Mouse (Mus musculus) layer of hippocampus, adult 18-20 months (tissue): ENCODE measurements around the gene Lmnb2. TPM values are rescaled to one million over a fixed set of nuclear protein-coding genes. Genes with fewer than 3 reads are reported as not detected.

ENCODE experiments used
- DNase-seq, 2 experiments: peaks; one replicate each; pipeline ENCODE4 v3.0.0; 2022; ENCODE audit warnings: low spot score in 2 of 2
- total RNA-seq, 2 experiments: library from RNA; stranded (reverse); gene quantifications; 2 replicates each; pipeline ENCODE4 v1.2.3; 2021

Gene Lmnb2
- total RNA-seq, 2 experiments from 2014 or later, result 19.5 to 22.3 TPM

DNA sequence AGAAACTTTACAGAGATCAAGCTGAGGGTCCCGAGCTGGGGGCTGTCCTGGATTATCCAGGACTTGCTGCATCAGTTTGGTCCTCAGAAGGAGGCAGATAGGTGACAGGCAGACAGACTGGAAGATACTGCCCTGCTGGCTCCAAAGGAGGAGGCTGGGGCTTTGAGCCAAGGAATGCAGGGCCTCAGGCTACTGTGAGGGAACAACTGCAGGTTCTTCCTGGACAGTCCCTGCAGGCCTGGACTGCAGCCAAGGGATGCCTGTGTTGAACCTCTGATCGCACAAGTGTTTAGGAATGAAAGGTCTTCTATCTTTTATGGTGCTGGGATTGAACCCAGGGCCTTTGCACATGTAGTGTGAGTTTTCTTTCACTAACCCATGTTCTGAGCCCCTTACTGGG is 29.8 kb upstream of the Lmnb2 start:
- DNase-seq, result no peak

DNA sequence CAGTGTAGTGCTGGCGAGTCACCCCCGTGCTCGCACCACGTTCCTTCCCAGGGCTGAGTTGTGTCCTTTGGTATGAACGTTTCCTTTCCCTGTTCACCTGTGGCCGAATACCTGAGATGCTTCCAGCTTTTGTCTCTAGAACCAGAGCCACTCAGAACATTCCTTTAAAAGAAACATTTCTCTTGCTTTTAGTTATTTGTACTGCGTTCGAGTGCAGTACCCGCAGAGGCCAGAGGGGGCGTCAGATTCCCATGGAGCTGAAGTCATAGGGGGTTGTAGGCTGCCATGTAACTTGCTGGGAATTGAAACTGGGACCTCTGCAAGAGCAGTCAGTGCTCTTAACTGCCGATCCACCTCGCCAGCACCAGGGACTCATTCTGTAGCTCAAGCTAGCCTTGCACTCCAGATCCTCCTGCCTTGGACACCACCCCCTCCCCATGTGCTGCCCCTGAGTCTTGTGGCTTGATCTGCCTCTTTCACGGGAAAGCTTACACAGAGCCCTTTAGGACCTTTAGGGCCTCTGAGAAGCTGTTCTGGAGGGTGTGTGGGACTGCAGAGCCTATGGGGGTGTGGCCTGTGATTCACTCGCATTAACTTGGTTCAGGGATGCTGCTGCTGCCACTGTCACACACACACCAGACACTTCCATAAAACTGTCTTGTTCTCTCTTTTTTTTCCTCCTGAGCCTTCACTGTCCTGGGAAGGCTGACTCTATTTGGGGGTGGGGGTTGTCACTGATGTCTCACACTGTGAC is 28.8 kb upstream of the Lmnb2 start:
- no peak for DNase-seq

GRCm38 (mm10) chr10:80944231-80944630 is 26.2 kb upstream of the Lmnb2 start:
- no peak for DNase-seq

DNA sequence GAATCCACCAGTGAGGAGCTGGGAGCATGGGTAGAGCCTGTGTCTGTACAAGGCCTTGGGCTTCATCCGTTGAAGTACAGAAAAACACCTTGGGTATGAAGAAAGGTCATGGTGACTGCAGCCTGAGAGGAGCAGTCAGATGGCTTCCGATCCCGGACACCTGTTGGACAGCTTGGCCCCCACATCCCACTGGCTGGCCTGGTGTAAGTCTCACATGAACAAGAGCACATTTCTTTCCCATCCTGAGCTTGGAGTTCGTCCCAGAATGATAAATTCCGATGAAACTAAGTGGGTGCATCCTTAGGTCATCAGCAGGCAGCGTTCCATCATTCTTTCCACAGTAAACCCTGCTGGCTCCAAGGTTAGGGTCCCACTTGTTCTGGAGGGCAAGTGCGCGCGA is 25.7 kb upstream of the Lmnb2 start:
- no peak for DNase-seq

DNA sequence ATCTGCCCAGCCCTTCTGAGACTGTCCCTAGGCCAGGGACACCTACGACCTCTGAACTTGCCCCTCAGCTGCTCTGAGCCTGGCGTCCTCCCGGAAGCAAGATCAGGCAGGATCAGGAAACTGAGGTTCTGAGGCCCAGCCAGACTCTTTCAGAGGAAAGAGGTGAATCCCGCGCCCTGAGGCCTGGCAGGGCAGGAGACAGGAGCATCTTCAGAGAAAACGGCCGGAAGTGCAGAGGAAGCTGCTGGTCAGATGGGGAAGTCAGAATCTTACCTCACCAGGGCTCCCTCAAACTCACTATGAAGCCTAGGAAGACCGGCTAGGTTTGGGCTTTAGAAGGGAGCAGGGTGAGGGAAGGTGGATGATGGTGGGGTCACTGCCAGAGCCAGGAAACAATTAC is 24.9 kb upstream of the Lmnb2 start:
- no peak for DNase-seq

- no peak for DNase-seq
Observed at GRCm38 (mm10) chr10:80940988-80941347, 22.9 kb upstream of the Lmnb2 start.

DNA sequence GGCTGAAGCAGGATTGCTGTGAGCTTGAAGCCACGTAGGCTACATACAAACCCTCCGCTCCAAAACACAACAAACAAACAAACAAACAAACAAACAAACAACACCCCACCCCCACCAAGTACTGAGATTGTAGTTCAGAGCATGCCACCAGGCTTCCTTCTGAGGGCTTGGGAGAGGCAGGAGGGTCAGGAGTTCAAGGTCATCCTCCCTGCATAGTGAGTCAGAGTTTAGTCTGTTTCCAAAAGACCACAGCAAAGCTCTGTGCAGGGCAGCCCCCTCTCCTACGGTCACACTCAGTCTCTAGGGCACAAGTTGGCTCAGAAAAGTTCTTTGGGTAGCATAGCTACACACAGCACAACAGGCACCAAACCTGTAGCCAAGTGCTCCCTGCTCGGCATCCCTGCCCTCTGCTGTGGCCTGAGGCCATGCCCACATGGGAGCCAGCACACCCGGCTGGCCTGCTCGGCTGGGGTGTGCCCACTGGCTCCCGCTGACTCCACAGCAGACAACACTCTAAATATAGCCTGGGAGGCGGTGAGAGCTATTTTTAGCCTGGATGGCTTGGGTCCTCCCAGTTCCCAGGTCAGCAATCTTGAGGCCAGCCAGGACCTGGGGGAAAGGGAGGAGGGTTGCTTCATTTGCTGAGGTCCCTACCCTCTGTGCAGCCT is 22.4 kb upstream of the Lmnb2 start:
- no peak for DNase-seq

DNA sequence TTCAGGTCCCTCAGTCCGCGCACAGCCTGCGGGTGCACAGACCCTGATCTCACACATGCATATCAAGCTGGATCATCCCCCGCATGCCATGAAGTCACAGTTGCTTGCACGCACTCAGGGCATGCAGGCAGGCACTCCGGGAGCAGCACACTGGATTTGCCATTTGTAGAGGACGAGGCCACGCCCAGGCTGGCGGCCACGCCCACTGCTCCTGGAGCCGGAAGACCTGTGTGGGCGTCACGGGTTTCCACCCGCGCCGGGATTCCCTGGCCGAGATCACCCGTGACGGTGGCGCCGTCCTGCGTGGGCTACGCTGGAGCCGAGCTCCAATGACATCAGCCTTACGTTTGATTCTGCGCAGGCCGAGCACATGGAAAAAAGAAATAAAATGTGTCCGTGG is 21.6 kb upstream of the Lmnb2 start:
- DNase-seq, result peak; percentile 58 to 79

DNA sequence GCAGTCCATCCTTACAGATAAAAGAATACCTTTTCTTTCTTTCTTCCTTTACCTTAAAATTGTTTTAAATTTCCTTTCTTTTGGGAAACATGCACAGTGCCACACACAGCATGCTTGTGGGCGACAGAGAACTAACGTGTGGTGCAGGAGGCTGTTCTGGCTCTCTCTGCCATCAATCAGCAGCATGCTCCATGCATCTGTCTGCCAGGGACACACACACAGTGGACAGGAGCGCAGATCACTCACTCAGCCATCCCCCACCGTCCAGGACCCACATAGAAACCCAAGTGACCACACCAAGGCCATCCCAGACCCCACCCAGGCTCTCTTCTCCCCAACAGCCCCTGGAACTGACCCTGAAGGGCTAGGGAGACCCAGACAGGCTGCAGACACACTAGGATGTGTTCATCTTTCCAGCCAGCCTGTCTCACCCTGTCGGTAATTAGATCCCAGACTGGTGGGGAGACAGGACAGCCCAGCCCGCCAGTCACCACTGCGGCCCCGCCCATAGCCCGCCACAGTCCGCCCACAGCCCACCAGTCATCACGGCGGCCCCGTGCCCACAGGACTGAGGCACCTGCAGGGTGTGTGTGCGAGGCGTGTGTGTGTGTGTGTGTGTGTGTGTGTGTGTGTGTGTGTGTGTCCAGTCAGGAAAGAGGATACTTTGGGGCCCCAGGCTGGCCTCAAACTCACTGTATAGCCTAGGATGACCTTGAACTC is 20.9 kb upstream of the Lmnb2 start:
- no peak for DNase-seq

- no peak for DNase-seq
Observed at GRCm38 (mm10) chr10:80937646-80938045, 19.6 kb upstream of the Lmnb2 start.

DNA sequence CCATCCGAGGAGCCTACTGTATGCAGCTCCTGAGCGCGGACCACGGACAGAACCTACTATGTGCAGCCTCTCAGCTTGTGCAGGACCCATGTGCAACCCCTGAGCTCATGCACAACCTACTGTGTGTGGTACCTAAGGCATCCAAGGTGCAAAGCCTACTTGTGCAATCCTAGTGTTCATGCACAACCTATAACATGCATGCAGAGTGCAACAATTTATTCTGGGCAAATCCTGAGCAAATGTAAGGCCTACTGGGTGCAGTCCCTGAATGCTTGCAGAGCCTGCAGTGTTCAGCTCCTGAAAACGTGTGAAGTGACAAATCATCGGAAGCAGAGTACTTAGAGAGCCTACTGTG is 18.7 kb upstream of the Lmnb2 start:
- no peak for DNase-seq

DNA sequence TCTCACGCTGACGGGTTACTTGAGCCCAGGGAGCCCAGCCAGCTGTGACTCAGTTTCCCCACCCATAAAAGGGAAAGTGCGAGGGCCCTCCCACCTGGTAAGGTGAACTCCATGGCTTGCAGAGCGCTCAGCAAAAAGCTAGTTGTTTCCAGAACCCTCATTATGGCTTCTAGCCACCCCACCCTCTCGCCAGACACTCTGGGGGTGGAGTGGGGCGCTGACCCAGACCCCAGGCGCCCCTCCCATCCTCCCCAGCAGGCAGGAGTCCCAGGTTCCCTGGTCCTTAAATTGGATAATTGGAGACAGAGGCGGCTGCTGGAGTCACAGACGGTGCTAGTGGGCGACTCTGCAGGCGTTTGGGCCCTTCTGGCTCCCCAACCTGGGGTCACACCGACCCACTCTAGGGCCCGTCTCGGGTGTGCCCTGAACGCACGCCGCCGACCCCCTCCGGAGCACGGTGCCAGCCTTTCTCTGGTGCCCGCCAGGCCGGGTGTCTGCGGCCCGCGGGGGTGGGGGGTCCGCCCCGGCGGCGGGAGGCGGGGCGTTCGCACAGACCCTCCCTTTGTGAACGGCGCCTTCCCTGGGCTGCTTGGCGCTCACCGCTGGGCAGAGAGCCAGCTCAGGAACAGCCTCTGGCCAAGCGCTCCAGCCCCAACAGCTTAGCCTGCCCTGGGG is 18.2 kb upstream of the Lmnb2 start:
- no peak for DNase-seq

GRCm38 (mm10) chr10:80935698-80936097 is 17.7 kb upstream of the Lmnb2 start:
- DNase-seq, result no peak

DNA sequence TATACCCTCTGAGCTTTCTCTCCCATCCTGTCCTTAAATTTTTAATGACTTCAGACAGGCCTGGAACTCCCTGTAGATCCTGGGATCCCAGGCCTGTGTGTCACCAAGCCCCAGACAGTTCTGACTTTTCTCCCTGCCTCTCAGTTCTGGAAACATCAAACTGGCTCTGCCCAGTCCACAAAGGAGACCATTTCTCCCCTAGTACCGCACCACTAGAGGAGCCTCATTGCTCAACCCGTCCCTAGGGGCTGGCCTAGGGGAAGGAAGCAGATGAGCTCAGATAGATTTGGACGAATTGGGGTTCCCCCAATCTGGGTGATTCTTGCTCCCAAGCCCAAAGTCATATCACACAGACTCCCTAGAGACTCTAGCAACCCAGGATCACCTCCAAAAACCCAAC is 17.2 kb upstream of the Lmnb2 start:
- DNase-seq, result no peak

- DNase-seq, result no peak
Observed at GRCm38 (mm10) chr10:80934136-80934985, 16.3 kb upstream of the Lmnb2 start.

- DNase-seq, result no peak
Observed at GRCm38 (mm10) chr10:80933421-80933979, 15.5 kb upstream of the Lmnb2 start.

GRCm38 (mm10) chr10:80932700-80933420 is 14.8 kb upstream of the Lmnb2 start:
- DNase-seq, result no peak

DNA sequence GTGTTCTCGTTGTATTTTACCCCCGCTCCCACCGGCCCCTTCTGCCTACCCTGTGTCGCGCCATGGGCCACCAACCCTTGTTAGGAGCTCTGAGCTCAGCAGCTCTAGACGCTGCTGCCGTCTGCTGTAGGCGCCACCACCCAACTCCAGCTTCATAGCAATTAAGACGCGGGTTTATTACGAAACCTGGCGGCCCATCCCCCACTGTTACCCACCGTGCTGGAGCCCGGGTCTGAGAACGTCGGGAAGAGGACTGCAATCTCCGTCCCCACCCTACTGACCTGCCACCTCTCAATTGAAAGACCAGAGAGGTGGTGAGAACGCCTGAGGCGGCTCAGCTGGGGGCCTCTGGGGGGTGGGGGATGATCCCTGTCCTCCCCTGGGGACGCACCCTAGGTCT is 14.2 kb upstream of the Lmnb2 start:
- DNase-seq, result no peak

GRCm38 (mm10) chr10:80931695-80932094 is 13.7 kb upstream of the Lmnb2 start:
- DNase-seq, result no peak

- no peak for DNase-seq
Observed at GRCm38 (mm10) chr10:80931153-80931671, 13.2 kb upstream of the Lmnb2 start.
